Mouse (Mus musculus): ENCODE measurements around the gene Tex29.

Gene Tex29

DNA sequence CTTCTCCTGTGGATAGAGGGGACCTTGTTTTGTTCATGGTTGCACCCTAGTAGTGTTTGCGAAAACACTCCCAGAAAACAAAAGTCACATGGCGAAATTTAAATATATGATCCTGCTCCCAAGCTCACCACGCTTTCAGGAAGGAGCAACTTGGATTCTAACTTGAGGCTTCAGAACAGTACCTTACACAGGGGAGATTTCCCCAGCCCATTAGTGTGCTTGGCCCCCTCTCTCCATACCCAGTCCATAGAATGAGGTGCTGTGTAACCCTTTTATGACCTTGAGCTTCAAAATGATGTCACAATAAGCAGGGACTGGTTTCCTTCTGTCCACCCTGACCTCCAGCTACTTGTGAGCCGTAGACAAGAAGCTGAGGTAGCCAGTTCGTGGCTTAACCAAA, at the start of gene Tex29:
Gene Tex29, plus strand, starts transcription at position 301 of the 400 bp plus-strand sequence.
- no peak for DNase-seq

GRCm38 (mm10) chr8:11794956-11795355, 45.3 kb upstream of the Tex29 start:
- DNase-seq, result no peak

GRCm38 (mm10) chr8:11797128-11797527, 43.1 kb upstream of the Tex29 start:
- no peak for DNase-seq

GRCm38 (mm10) chr8:11797729-11798479, 42.4 kb upstream of the Tex29 start:
- peak in 1 of 2 experiments; percentile 24 for DNase-seq

DNA sequence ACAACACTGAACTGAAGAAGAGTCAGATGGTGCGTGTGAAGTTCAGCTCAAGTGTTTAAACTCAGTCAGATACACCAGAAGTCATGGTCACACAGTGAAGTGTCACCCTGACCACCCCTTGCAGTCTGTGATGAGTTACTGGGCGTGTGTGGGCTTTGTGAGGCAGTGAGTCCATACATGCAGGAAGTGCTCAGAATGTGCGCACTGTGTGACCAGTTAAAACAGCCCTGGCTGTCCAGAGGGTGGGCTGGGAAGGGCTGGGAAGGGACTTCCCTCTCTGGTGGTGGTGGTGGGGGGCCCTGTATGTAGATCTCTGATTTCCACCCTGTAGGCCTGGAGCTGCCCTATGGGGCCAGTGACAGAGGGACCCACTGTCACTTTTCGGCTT, 41.8 kb upstream of the Tex29 start:
- DNase-seq, result no peak

DNA sequence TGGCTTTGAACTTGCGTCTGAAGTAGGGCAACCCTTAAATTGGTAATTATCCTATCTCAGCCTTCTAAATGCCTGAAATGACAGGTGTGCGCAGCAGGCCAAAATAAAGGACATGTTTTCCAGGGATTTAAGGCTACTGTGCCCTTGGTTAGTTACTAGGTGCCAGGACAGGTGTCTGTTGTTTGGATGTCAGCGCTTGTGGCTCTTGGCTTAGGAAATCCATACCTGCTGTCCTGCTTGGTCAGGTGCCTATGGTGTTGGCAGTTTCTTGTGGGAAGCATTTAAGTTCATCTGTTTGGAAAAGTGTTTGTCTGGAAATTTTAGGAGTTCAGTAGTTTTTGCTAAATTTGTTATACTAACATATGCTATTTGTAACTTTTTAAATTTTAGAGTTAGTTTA, 41.2 kb upstream of the Tex29 start:
- no peak for DNase-seq

DNA sequence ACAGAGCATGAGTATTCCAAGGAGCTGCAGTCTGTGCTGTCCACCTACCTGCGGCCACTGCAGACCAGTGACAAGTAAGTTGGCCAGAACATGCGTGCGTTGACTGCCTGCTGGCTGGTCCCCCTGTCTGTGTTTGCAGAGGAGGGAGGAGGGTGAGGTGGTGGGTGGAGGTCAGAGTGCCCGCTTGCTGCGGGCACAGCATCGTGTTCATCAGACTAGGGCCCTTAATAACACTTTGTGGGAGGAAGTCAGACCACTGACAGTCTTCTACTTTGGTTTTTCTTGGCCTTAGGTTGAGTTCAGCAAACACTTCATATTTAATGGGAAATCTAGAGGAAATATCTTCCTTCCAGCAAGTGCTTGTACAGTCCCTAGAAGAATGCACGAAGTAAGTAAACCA, 39.8 kb upstream of the Tex29 start:
- DNase-seq, result no peak

GRCm38 (mm10) chr8:11801571-11801970, 38.7 kb upstream of the Tex29 start:
- no peak for DNase-seq

DNA sequence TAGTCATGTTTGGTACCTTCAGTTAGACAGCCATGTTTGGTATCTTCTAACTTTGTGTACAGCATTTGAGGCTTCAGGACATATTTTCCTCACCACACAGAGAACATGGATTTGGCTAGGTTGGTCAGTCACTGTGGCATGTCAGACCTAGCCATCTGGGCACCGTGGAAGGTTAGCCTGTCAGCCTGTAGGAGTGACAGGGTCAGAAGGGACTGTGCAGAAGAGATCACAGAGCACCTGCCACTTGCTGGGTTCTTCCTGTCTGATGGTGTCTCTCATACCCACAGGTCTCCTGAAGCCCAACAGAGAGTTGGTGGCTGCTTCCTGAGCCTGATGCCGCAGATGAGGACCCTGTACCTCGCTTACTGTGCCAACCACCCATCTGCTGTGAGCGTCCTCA, 35.4 kb upstream of the Tex29 start:
- no peak for DNase-seq

- no peak for DNase-seq
Observed at GRCm38 (mm10) chr8:11806252-11806651, 34.0 kb upstream of the Tex29 start.

GRCm38 (mm10) chr8:11807361-11807760, 32.9 kb upstream of the Tex29 start:
- DNase-seq, result no peak

GRCm38 (mm10) chr8:11808047-11808446, 32.2 kb upstream of the Tex29 start:
- DNase-seq, result no peak

GRCm38 (mm10) chr8:11810426-11810825, 29.8 kb upstream of the Tex29 start:
- DNase-seq, result no peak

- DNase-seq, result no peak
Observed at GRCm38 (mm10) chr8:11813801-11814200, 26.5 kb upstream of the Tex29 start.

DNA sequence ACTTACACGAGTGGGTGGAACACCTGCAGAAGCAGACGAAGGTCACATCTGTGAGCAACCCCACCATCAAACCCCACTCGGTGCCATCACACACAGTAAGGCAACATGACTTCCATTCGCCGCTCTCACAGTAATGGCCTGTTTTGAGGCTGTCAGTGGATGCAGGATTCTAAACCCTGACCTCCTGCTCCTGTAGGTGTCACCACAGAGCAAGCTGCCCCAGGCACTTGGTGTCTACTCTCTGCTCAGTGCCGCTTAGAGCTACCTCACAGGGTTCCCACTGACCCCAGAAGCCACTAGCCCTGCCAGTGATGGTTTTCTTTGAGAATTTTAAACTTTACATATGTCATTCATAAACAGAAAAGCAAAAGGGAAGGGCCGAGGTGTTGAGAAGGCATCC, 25.1 kb upstream of the Tex29 start:
- peak in 1 of 2 experiments; percentile 23 for DNase-seq

DNA sequence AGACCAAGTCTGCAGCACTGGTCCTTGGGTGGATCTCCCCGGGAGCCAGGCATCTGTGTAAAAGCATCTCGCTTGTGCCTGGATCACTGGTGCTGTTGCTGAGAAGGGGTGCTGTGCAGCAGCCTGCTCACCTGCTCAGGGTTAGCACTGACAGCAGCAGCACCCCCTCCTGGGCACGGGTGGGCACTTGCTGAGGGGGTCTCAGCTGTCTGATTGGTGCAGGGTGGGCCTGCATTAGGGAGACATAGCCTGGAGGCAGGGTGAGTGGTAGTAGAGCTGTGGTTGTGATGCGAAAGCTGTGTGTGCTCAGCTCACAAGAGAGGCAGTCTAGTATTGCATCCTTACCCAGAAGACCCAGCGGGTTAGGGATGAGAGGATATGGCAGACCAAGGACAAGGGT, 20.1 kb upstream of the Tex29 start:
- DNase-seq, result no peak

GRCm38 (mm10) chr8:11820568-11820967, 19.7 kb upstream of the Tex29 start:
- DNase-seq, result peak in 1 of 2 experiments; percentile 15

- DNase-seq, result no peak
Observed at GRCm38 (mm10) chr8:11821451-11822206, 18.6 kb upstream of the Tex29 start.

DNA sequence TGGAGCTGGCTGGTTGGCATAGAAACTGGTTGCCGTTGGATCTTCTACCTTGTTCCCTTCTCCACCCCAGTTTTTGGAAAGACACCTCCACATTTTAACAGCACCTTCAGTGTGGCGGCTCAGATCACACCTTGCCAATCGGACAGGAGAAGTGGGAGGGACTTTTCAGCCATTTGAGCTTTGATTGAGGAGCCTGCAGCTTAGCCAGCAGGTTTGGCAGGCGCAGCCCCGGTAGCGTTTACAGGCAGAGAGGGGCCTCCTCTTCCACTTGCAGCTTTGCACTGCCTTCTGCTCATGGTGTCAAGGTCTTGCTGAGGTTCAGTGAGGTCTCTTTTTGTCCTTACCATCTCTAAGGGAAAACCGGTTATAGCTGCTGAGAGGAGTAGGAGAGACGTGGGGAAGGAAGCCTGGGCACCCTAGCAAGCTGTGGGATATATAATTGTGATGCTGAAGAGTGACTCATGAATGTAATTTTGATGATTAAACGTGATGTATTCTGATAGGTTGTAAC, 17.7 kb upstream of the Tex29 start:
- no peak for DNase-seq

GRCm38 (mm10) chr8:11825756-11826155, 14.5 kb upstream of the Tex29 start:
- DNase-seq, result peak; percentile 10 to 38

- DNase-seq, result peak; percentile 12 to 33
Observed at GRCm38 (mm10) chr8:11827312-11827711, 13.0 kb upstream of the Tex29 start.

GRCm38 (mm10) chr8:11830214-11831046, 9.8 kb upstream of the Tex29 start:
- no peak for DNase-seq

DNA sequence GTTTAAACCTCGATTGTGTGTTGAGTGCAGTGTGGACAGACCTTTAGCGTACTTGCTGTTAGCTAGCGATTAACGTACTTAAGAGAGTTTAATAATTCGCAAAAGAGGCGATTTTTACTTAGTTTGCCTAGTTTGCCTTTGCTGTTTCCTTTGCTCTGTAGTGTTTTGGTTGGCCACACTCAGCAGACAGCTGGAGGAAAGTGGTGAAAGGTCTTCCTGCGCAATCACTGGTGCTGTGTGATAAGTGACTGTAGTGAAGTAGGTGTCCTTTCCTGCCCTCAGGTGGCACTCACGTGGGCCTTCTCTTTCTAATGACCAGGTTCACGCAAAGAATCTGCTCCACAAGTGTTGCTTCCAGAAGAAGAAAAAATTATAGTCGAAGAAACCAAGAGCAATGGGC, 9.1 kb upstream of the Tex29 start:
- DNase-seq, result peak; percentile 19 to 21
